Mouse (Mus musculus): ENCODE measurements around the gene Rtn2.
A peak's percentile ranks its signal among the peaks of the same experiment; 100 is the strongest.

Rtn2 gene

GRCm38 (mm10) chr7:19319458-19319857, 37.0 kb downstream of the Rtn2 start:
- no peak for DNase-seq (ENCODE audit: low read depth, low spot score)

GRCm38 (mm10) chr7:19319906-19320305, 37.5 kb downstream of the Rtn2 start:
- peak; percentile 97 for DNase-seq (ENCODE audit: low read depth, low spot score)

GRCm38 (mm10) chr7:19320637-19321036, 38.2 kb downstream of the Rtn2 start:
- no peak for DNase-seq (ENCODE audit: low read depth, low spot score)

- no peak for DNase-seq (ENCODE audit: low read depth, low spot score)
Observed at GRCm38 (mm10) chr7:19321464-19321863, 39.0 kb downstream of the Rtn2 start.

GRCm38 (mm10) chr7:19322489-19322888, 40.1 kb downstream of the Rtn2 start:
- DNase-seq (ENCODE audit: low read depth, low spot score), result no peak

GRCm38 (mm10) chr7:19324221-19324620, 41.8 kb downstream of the Rtn2 start:
- DNase-seq (ENCODE audit: low read depth, low spot score), result no peak

- DNase-seq (ENCODE audit: low read depth, low spot score), result no peak
Observed at GRCm38 (mm10) chr7:19325262-19326199, 43.1 kb downstream of the Rtn2 start.

GRCm38 (mm10) chr7:19326359-19326758, 43.9 kb downstream of the Rtn2 start:
- DNase-seq (ENCODE audit: low read depth, low spot score), result peak; percentile 90

- DNase-seq (ENCODE audit: low read depth, low spot score), result peak; percentile 89
Observed at GRCm38 (mm10) chr7:19327128-19327527, 44.7 kb downstream of the Rtn2 start.

GRCm38 (mm10) chr7:19327782-19328181, 45.4 kb downstream of the Rtn2 start:
- DNase-seq (ENCODE audit: low read depth, low spot score), result no peak

- peak; percentile 61 for DNase-seq (ENCODE audit: low read depth, low spot score)
Observed at GRCm38 (mm10) chr7:19328425-19328824, 46.0 kb downstream of the Rtn2 start.

- no peak for DNase-seq (ENCODE audit: low read depth, low spot score)
Observed at GRCm38 (mm10) chr7:19331910-19332309, 49.5 kb downstream of the Rtn2 start.

- no peak for DNase-seq (ENCODE audit: low read depth, low spot score)
Observed at GRCm38 (mm10) chr7:19332709-19333352, 50.4 kb downstream of the Rtn2 start.

- DNase-seq (ENCODE audit: low read depth, low spot score), result peak; percentile 82
Observed at GRCm38 (mm10) chr7:19335583-19335982, 53.2 kb downstream of the Rtn2 start.

- no peak for DNase-seq (ENCODE audit: low read depth, low spot score)
Observed at GRCm38 (mm10) chr7:19337122-19337521, 54.7 kb downstream of the Rtn2 start.

GRCm38 (mm10) chr7:19338060-19338459, 55.6 kb downstream of the Rtn2 start:
- no peak for DNase-seq (ENCODE audit: low read depth, low spot score)

GRCm38 (mm10) chr7:19338596-19338995, 56.2 kb downstream of the Rtn2 start:
- no peak for DNase-seq (ENCODE audit: low read depth, low spot score)

- peak; percentile 49 for DNase-seq (ENCODE audit: low read depth, low spot score)
Observed at GRCm38 (mm10) chr7:19341250-19341649, 58.8 kb downstream of the Rtn2 start.

- DNase-seq (ENCODE audit: low read depth, low spot score), result peak; percentile 78
Observed at GRCm38 (mm10) chr7:19341761-19342409, 59.5 kb downstream of the Rtn2 start.

GRCm38 (mm10) chr7:19342481-19343027, 60.1 kb downstream of the Rtn2 start:
- DNase-seq (ENCODE audit: low read depth, low spot score), result peak; percentile 18

GRCm38 (mm10) chr7:19343210-19343808, 60.9 kb downstream of the Rtn2 start:
- peak; percentile 90 for DNase-seq (ENCODE audit: low read depth, low spot score)
